Mouse (Mus musculus) brown adipose tissue, adult 24 weeks (tissue): Measurements from ENCODE around the gene Mei1. TPM values are rescaled to one million over a fixed set of nuclear protein-coding genes. Genes with fewer than 3 reads are reported as not detected.

Source experiments
- H3K27ac ChIP-seq: fragments of 200-500 bp; replicated peaks from 2 replicates; pipeline ENCODE4 v1.5.1; 2012; ENCODE audit warnings: low read depth, mild to moderate bottlenecking, low read length
- H3K4me1 ChIP-seq: fragments of 200-500 bp; 2 replicates; pipeline ENCODE4 v1.6.1; 2012; ENCODE audit warnings: low read length, mixed read lengths; ENCODE audit not compliant: control insufficient read depth, insufficient read depth, insufficient read length
- H3K4me3 ChIP-seq: fragments of 200-500 bp; 2 replicates; pipeline ENCODE4 v1.5.1; 2012; ENCODE audit warnings: low read depth, mild to moderate bottlenecking, low read length, moderate library complexity; ENCODE audit not compliant: insufficient read depth
- polyA plus RNA-seq: library from polyadenylated mRNA; stranded (reverse); fragments of >200 nt; gene quantifications from 2 replicates; pipeline ENCODE4 v1.2.4, GENCODE M21; 2012; ENCODE audit not compliant: missing spikeins, insufficient read depth, insufficient read length

Mei1 gene
- not detected in 2 replicates for polyA plus RNA-seq

DNA sequence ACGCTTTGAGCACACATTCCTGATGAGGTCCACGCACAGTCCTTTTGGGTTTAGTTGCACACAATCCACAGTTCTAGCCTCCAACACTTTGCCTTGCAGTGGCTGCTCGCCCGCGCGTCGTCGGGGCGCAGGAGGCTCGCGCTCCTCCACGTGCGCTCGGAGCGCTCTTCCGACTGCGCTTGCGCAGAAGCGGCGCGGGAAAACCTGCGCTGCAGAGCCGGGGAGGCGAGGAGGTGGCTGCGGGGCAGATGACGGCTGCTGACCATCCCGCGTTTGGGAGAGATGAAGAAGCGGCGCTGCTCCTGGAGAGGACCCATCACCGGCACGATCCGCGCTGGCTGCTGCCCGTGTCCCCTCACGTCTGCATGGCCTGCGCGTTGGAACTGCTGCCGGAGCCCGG is at the start of gene Mei1:
Gene Mei1 (plus strand): TSS at position 99 of the 400 bp plus-strand sequence.
- Histone ChIP-seq H3K4me3 (no peak within 1 kb of the TSS), H3K27ac (no peak within 1 kb of the TSS)

DNA sequence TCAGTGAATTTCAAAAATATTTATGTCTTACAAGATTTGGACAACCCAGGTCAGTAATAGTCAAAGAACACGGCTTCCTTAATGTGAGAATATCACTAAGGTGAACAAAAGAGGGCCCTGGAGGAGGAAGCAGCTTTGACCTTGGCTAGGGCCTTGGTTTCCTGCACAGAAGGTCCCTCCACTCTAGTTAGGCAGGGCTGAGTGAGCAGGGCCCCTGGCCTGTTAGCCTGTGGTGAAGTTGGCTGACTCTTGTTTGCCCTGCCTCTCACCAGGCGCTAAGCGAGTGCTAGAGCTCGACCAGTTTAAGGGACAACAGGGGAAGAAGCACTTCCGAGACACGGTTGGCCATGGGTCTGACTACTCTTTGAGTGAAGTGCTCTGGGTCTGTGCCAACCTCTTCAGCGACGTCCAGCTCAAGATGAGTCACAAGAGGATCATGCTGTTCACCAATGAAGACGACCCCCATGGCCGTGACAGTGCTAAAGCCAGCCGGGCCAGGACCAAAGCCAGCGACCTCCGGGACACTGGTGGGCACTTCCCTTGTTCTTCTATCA is 47.2 kb upstream of the Mei1 start:
- 0 out of 2 replicates have a peak, but pooled peaks cover 4% of the 10 kb centered on the region for H3K4me1 ChIP-seq
- H3K4me3 ChIP-seq, result no peak overlapping the region
- H3K27ac ChIP-seq, result no peak overlapping the region

More for the DNA sequence above, at the start of gene Mei1:
- H3K4me1 ChIP-seq, result no peaks in the 10 kb centered on the region

DNA sequence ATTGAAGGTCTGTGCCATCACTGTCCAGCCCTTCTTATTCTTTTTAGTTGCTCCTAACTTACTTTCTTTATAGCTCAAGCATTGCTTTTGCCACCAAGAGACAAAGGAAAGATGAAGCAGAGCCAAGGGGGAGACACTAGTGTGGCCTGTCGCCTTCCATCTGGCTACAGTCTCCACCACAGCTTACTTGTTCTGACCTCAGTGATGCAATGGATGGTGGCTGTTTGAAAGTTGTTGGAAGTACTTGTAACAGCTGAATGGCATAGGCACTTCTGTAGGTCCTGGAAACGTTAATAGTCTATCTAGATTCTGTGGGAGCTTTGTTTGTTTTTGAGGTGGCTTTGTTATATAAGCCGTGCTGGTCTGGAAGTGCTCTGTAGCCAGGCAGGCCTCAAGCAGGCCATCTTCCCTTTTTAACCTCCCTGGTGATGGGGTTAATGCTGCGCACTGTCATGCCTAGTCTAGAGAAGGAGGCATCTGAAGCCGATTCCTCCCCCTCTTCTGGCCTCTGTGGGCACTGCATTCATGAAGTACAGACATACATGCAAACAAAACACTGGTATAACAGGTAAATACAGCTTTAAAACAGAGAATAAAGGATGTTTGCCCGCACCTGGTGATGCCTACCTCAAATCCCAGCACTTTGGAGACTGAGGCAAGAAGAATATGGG is 45.7 kb upstream of the Mei1 start:
- Histone ChIP-seq H3K27ac (no peak overlapping the region), H3K4me3 (no peak overlapping the region), H3K4me1 (0 out of 2 replicates have a peak, but pooled peaks cover 4% of the 10 kb centered on the region)

DNA sequence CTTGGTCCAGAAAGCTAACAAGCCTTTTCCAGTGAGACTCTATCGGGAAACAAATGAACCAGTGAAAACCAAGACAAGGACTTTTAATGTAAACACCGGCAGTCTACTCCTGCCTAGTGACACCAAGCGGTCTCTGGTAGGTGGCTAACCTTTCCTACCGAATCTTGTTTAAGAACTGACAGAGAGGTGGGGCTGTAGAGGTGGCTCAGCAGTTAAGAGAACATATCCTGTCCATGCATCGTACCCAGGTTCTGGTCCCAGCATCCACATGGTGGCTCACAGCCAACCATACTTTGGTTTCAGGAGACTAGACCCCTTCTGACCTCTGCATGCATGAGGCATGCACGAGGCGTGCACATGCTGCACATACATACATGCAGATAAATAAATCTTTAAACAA is 42.5 kb upstream of the Mei1 start:
- no peak overlapping the region for H3K27ac ChIP-seq
- H3K4me1 ChIP-seq, result 0 out of 2 replicates have a peak, but pooled peaks cover 4% of the 10 kb centered on the region
- H3K4me3 ChIP-seq, result no peak overlapping the region

GRCm38 (mm10) chr15:82027726-82028125 is 42.1 kb upstream of the Mei1 start:
- Histone ChIP-seq H3K4me3 (no peak overlapping the region), H3K4me1 (0 out of 2 replicates have a peak, but pooled peaks cover 2% of the 10 kb centered on the region), H3K27ac (no peak overlapping the region)

GRCm38 (mm10) chr15:82032386-82032785 is 37.4 kb upstream of the Mei1 start:
- no peaks in the 10 kb centered on the region for H3K4me1 ChIP-seq
- H3K4me3 ChIP-seq, result no peak overlapping the region
- H3K27ac ChIP-seq, result no peak overlapping the region

GRCm38 (mm10) chr15:82033762-82034161 is 36.0 kb upstream of the Mei1 start, which contains the start of gene Desi1:
Gene Desi1 (minus strand): TSS chr15:82033862.
- Histone ChIP-seq H3K27ac (no peak within 1 kb of the TSS), H3K4me1 (no peaks in the 10 kb centered on the region)

DNA sequence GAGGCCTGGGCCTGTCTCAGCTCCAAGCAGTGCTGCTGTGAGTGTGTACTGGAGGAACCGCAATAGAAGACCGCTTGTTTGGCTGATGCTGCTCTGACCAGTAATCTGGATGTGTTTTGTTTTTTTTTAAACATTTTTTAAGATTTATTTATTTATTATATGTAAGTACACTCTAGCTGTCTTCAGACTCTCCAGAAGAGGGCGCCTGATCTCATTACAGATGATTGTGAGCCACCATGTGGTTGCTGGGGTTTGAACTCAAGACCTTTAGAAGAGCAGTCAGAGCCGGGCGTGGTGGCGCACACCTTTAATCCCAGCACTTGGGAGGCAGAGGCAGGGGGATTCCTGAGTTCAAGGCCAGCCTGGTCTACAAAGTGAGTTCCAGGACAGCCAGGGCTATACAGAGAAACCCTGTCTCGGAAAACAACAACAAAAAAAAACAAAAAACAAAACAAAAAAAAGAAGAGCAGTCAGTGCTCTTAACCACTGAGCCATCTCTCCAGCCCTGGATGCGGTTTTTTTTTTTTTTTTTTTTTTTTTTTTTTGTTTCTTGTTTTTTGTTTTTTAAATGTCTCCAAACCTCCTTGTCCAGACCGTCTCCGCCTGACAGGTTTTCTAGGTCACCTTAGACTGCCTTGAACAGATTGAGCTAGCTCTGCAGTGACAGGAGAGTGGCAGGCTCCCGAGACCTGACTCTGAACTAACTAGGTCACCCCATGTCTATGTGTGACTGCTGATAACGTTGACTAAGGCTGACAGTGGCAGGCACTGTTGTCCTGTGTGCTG is 33.7 kb upstream of the Mei1 start:
- Histone ChIP-seq H3K4me1 (no peaks in the 10 kb centered on the region), H3K4me3 (no peak overlapping the region), H3K27ac (no peak overlapping the region)

More at GRCm38 (mm10) chr15:82033762-82034161, 36.0 kb upstream of the Mei1 start, which contains the start of gene Desi1:
- no peak within 1 kb of the TSS for H3K4me3 ChIP-seq

DNA sequence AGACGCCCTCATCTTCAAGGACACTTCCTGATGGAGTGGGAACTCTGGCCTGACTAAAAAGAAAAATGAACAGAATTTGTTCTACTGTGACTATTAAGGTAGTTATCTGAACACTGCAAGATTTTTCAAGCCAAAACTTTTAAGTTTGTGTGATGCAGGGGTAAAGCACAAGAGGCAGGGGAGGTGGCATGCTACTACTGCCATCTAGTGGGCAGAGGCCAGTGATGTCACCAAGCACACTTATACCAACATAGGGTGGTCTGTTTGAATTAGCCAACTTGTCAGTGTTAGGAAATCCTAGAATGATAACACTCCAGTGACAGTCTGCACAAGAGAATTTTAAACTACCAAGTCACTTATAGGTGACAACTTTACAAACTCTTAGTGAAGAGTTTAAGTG is 29.1 kb upstream of the Mei1 start:
- H3K4me1 ChIP-seq, result no peaks in the 10 kb centered on the region
- no peak overlapping the region for H3K27ac ChIP-seq
- H3K4me3 ChIP-seq, result no peak overlapping the region

GRCm38 (mm10) chr15:82044166-82044784 is 25.5 kb upstream of the Mei1 start:
- no peak overlapping the region for H3K4me3 ChIP-seq
- H3K4me1 ChIP-seq, result 0 out of 2 replicates have a peak, but pooled peaks cover 2% of the 10 kb centered on the region
- H3K27ac ChIP-seq, result no peak overlapping the region

DNA sequence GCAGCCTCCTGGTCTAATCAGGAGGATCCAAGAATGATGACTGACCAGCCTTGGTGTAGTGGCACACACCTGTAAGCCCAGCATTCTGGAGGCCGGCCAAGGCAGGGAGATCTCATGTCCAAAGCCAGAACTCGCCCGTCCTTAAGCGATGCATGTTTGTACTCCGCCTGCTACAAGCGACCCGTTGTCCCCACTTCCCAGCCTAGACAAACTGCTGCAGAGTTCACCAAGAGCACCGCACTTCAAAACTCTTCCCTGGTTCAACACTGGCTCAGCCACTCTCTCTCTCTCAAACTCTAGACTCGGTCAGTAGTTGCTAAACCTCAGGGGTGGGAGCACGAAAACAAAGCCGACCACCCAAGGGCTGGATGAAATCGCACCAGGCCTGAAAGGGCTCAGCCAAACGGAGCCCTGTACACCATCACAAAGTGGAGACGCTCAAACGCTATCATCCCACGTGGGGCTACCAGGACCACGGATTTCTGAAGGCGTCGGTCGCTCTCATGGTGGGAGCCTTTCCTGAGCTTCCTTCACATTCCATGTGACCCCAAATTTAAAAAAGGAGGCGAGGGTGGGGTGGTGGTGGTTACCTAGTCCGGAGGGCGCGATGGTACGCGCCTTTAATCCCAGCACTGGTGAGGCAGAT is 23.4 kb upstream of the Mei1 start:
- peak overlapping the region; percentile 96 for H3K4me3 ChIP-seq
- H3K4me1 ChIP-seq, result 0 out of 2 replicates have a peak, but pooled peaks cover 2% of the 10 kb centered on the region
- no peak overlapping the region for H3K27ac ChIP-seq

GRCm38 (mm10) chr15:82047080-82047883 is 22.5 kb upstream of the Mei1 start, which contains the start of gene Snu13:
Gene Snu13 (minus strand): TSS chr15:82047598.
- H3K4me3 ChIP-seq, result peak within 1 kb of the TSS; percentile 96
- H3K27ac ChIP-seq, result peak within 1 kb of the TSS; percentile 88
- H3K4me1 ChIP-seq, result 0 out of 2 replicates have a peak, but pooled peaks cover 2% of the 10 kb centered on the region

- H3K4me1 ChIP-seq, result no peaks in the 10 kb centered on the region
- no peak overlapping the region for H3K27ac ChIP-seq
- no peak overlapping the region for H3K4me3 ChIP-seq
Observed at GRCm38 (mm10) chr15:82052544-82052943, 17.3 kb upstream of the Mei1 start.

DNA sequence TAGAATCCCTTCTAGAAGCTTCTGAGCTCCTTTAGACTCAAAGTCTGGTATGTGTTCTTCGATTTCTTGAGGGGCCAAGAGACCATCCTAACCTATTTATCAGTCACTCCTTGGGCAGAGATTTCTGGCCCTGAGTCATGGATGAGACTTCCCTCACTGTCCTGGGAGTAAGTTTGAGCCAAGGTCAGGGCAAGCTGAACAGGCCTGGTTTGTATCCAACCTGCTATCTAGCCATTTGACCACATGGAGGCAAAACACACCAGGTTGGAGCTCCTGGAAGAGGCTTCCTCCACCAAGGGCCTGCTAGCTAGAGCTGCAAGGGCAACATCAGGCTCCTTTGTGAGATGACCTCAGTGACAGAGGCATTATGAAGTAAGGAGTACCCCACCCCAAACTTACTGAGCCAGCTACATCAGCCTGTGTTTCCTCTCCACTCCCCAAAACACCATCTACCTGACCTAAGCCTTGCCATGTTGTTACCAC is 11.0 kb upstream of the Mei1 start, which contains the start of gene 4930407I10Rik:
Gene 4930407I10Rik (plus strand): TSS at position 433 of the 483 bp plus-strand sequence.
- Histone ChIP-seq H3K27ac (no peak within 1 kb of the TSS), H3K4me1 (no peaks in the 10 kb centered on the region), H3K4me3 (no peak within 1 kb of the TSS)
